Mouse (Mus musculus) spleen, adult 10 weeks (tissue): ENCODE measurements around the gene Spag5. TPM values are rescaled to one million over a fixed set of nuclear protein-coding genes. Genes with fewer than 3 reads are reported as not detected.

Experiments used
- polyA plus RNA-seq: library from polyadenylated mRNA; stranded (reverse); fragments of 350-450 nt; fragmentation: Illumina TruSeq; extraction: RNeasy Lipid Tissue Mini Kit (QIAGEN cat#74804); gene quantifications from one replicate; pipeline ENCODE4 v1.2.3, GENCODE M21; 2015; ENCODE audit warnings: low replicate concordance; ENCODE audit not compliant: insufficient read depth

The Spag5 gene
- polyA plus RNA-seq, result 12.5 TPM

GRCm38 (mm10) chr11:78301357-78302084 lies at the start of gene Spag5:
Gene Spag5, plus strand, starts transcription at chr11:78301529.

GRCm38 (mm10) chr11:78261380-78262352 lies 39.7 kb upstream of the Spag5 start, which contains the start of gene 2610507B11Rik:
Gene 2610507B11Rik, plus strand, starts transcription at chr11:78261752.

GRCm38 (mm10) chr11:78290654-78291053 lies 10.7 kb upstream of the Spag5 start, which contains the start of gene BC030499:
Gene BC030499, plus strand, starts transcription at chr11:78290841.

GRCm38 (mm10) chr11:78322860-78323259 lies 21.5 kb downstream of the Spag5 start, which contains the start of gene Aldoc:
Gene Aldoc, plus strand, starts transcription at chr11:78322968.

GRCm38 (mm10) chr11:78327634-78328511 lies 26.5 kb downstream of the Spag5 start, which contains the start of gene Pigs:
Gene Pigs, plus strand, starts transcription at chr11:78328415.

GRCm38 (mm10) chr11:78343381-78344327 lies 42.3 kb downstream of the Spag5 start, which contains the start of gene Unc119:
Gene Unc119, plus strand, starts transcription at chr11:78343482.

Other genes with a start within 250 kb of the Spag5 start
- 17.6 TPM for gene Eral1, start 221.1 kb upstream of the Spag5 start, polyA plus RNA-seq
- gene Fam222b, start 206.9 kb upstream of the Spag5 start, polyA plus RNA-seq, result 7.8 TPM
- gene Traf4, start 135.9 kb upstream of the Spag5 start, polyA plus RNA-seq, result 3.6 TPM
- 16.1 TPM for gene Nek8, start 124.9 kb upstream of the Spag5 start, polyA plus RNA-seq
- gene Tlcd1, start 124.8 kb upstream of the Spag5 start, polyA plus RNA-seq, result 8.4 TPM
- 3,603 TPM for gene Rpl23a, start 117.9 kb upstream of the Spag5 start, polyA plus RNA-seq
- gene Rab34, start 113.1 kb upstream of the Spag5 start, polyA plus RNA-seq, result 9.5 TPM
- 4.3 TPM for gene Proca1, start 108.1 kb upstream of the Spag5 start, polyA plus RNA-seq
- gene Sdf2, start 55.8 kb upstream of the Spag5 start, polyA plus RNA-seq, result 91.3 TPM
- 44.0 TPM for gene Supt6, start 55.5 kb upstream of the Spag5 start, polyA plus RNA-seq
- gene 2610507B11Rik, start 39.8 kb upstream of the Spag5 start, polyA plus RNA-seq, result 107 TPM
- gene BC030499, start 10.7 kb upstream of the Spag5 start, polyA plus RNA-seq, result 0.95 TPM
- 4.3 TPM for gene Aldoc, start 21.4 kb downstream of the Spag5 start, polyA plus RNA-seq
- gene Pigs, start 26.9 kb downstream of the Spag5 start, polyA plus RNA-seq, result 24.8 TPM
- gene Unc119, start 42.0 kb downstream of the Spag5 start, polyA plus RNA-seq, result 35.6 TPM
- gene Foxn1, start 85.0 kb downstream of the Spag5 start, polyA plus RNA-seq, result not detected
- gene Slc13a2, start 120.7 kb downstream of the Spag5 start, polyA plus RNA-seq, result 0.10 TPM
- gene Slc46a1, start 164.2 kb downstream of the Spag5 start, polyA plus RNA-seq, result 0.91 TPM
- 0.37 TPM for gene Sarm1, start 196.2 kb downstream of the Spag5 start, polyA plus RNA-seq
- gene Vtn, start 197.6 kb downstream of the Spag5 start, polyA plus RNA-seq, result not detected
- not detected for gene Sebox, start 201.9 kb downstream of the Spag5 start, polyA plus RNA-seq
- gene Tmem199, start 210.6 kb downstream of the Spag5 start, polyA plus RNA-seq, result 41.9 TPM
- gene Poldip2, start 210.7 kb downstream of the Spag5 start, polyA plus RNA-seq, result 32.6 TPM
- gene Tnfaip1, start 234.8 kb downstream of the Spag5 start, polyA plus RNA-seq, result 27.4 TPM
- gene Ift20, start 234.8 kb downstream of the Spag5 start, polyA plus RNA-seq, result 58.4 TPM
- gene Tmem97, start 249.2 kb downstream of the Spag5 start, polyA plus RNA-seq, result 14.5 TPM